Mouse (Mus musculus) midbrain, embryonic 11.5 days (tissue): Measurements from ENCODE around the gene Gm44511. TPM values are rescaled to one million over a fixed set of nuclear protein-coding genes. Genes with fewer than 3 reads are reported as not detected.

Experiments
- ATAC-seq: fragments of 200-750 bp; cut with Nextera tagmentation; 2 replicates; pipeline ENCODE4 v1.8.0; 2017; ENCODE audit warnings: moderate TSS enrichment, moderate library complexity; ENCODE audit not compliant: low FRiP score
- DNase-seq: peaks from one replicate; pipeline ENCODE4 v3.0.0; 2015; ENCODE audit warnings: low spot score; ENCODE audit errors: missing footprints
- H3K27ac ChIP-seq: fragments of 300-500 bp; sonication (generic); 2 replicates; pipeline ENCODE4 v1.5.1; 2014; ENCODE audit warnings: low read depth, low read length
- H3K27me3 ChIP-seq: fragments of 300-500 bp; sonication (generic); 2 replicates; pipeline ENCODE4 v1.6.1; 2014; ENCODE audit warnings: mild to moderate bottlenecking, low read length, moderate library complexity, mixed read lengths; ENCODE audit not compliant: control insufficient read depth, insufficient read depth
- H3K36me3 ChIP-seq: fragments of 300-500 bp; sonication (generic); 2 replicates; pipeline ENCODE4 v1.6.1; 2014; ENCODE audit warnings: mild to moderate bottlenecking, low read length, moderate library complexity, mixed read lengths; ENCODE audit not compliant: control insufficient read depth, insufficient read depth
- H3K4me1 ChIP-seq: fragments of 300-500 bp; sonication (generic); 2 replicates; pipeline ENCODE4 v1.6.1; 2014; ENCODE audit warnings: low read length; ENCODE audit not compliant: control insufficient read depth, insufficient read depth
- H3K4me2 ChIP-seq: fragments of 300-500 bp; sonication (generic); 2 replicates; pipeline ENCODE4 v1.6.1; 2014; ENCODE audit warnings: mild to moderate bottlenecking, moderate library complexity
- H3K4me3 ChIP-seq: fragments of 300-500 bp; sonication (generic); 2 replicates; pipeline ENCODE4 v1.5.1; 2014; ENCODE audit warnings: low read depth, low read length
- H3K9ac ChIP-seq: fragments of 300-500 bp; sonication (generic); 2 replicates; pipeline ENCODE4 v1.6.1; 2014; ENCODE audit warnings: low read length
- H3K9me3 ChIP-seq: fragments of 300-500 bp; sonication (generic); 2 replicates; pipeline ENCODE4 v1.6.1; 2016; ENCODE audit warnings: low read length; ENCODE audit not compliant: control insufficient read depth
- WGBS: fragments of 180-500 bp; shearing (Covaris S2); extraction: QIAGEN DNeasy Blood & Tissue Kit; methylation state at CpG from one replicate; pipeline ENCODE4 v1.1.7; 2014; 5-methylcytosine and 5-hydroxymethylcytosine counted together
- polyA plus RNA-seq: library from polyadenylated mRNA; unstranded; fragments of >200 nt; fragmentation: Nextera tagmentation; extraction: Ambion mirVana; gene quantifications from 2 replicates; pipeline ENCODE4 v1.2.1, GENCODE M21; 2014

Gm44511 gene
- polyA plus RNA-seq, 1 experiment from 2014 or later, result not detected

DNA sequence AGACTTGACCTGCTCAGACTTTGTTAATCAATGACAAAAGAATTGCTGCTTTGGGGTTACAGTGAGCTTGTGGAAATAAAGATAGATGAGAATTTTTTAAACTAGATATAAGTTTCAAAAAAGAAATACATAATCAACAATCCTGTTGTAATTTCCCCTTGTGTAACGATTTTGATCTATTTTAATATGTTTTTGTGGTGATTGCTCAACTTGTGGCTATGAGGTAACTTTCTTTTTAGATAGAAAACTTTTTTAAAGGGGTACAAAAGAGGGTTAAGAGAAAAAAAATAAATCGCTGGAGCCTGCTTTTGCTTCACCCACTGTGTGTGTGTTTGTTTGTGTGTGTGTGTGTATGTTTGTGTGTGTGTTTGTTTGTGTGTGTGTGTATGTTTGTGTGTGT lies 25.0 kb upstream of the Gm44511 start:
- DNase-seq, result peak; percentile 54
- no peak overlapping the region for H3K4me2 ChIP-seq
- H3K4me3 ChIP-seq, result no peak overlapping the region
- H3K27ac ChIP-seq, result no peak overlapping the region
- no peaks in the 10 kb centered on the region for H3K27me3 ChIP-seq
- no peaks in the 10 kb centered on the region for H3K36me3 ChIP-seq
- H3K4me1 ChIP-seq, result no peaks in the 10 kb centered on the region
- no peak for ATAC-seq
- H3K9ac ChIP-seq, result no peak overlapping the region
- 83% methylated on average over 2 of the region's 2 CpGs for WGBS
- H3K9me3 ChIP-seq, result no peaks in the 10 kb centered on the region

DNA sequence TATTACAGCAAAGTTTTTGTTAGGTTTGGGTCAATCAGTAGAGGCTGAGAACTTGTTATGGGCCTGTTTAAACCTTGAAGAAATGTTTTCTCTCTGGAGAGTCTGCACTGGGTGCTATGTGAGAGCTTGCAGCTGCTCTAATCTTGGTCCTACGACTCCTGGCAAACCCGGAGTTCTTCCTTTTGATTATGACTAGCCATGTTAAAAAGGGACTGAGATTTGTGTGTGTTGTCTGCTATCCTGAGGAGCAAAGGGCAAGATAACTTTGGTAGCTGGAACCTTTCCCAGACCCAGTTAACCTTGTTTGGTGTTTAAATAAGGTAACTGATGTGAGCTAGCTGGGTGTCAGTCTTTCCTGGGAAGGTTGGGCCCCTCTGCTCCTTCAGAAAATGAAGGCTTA lies 24.6 kb upstream of the Gm44511 start:
- WGBS, result 72% methylated on average over 2 of the region's 2 CpGs
- H3K9ac ChIP-seq, result no peak overlapping the region

GRCm38 (mm10) chr6:128849902-128850301 lies 23.8 kb upstream of the Gm44511 start:
- Histone ChIP-seq H3K4me1 (no peaks in the 10 kb centered on the region), H3K9me3 (no peaks in the 10 kb centered on the region), H3K4me2 (no peak overlapping the region), H3K9ac (no peak overlapping the region), H3K4me3 (no peak overlapping the region), H3K36me3 (no peaks in the 10 kb centered on the region), H3K27me3 (no peaks in the 10 kb centered on the region), H3K27ac (no peak overlapping the region)
- ATAC-seq, result 0 out of 2 replicates have a peak, but pooled peaks have one; percentile 17
- peak; percentile 94 for DNase-seq
- WGBS, result 55% methylated on average over 2 of the region's 2 CpGs

More for the DNA sequence above, 24.6 kb upstream of the Gm44511 start:
- no peaks in the 10 kb centered on the region for H3K9me3 ChIP-seq
- no peaks in the 10 kb centered on the region for H3K36me3 ChIP-seq
- no peaks in the 10 kb centered on the region for H3K4me1 ChIP-seq
- H3K4me2 ChIP-seq, result no peak overlapping the region
- no peak overlapping the region for H3K27ac ChIP-seq
- no peak overlapping the region for H3K4me3 ChIP-seq
- DNase-seq, result no peak
- ATAC-seq, result no peak
- H3K27me3 ChIP-seq, result no peaks in the 10 kb centered on the region

DNA sequence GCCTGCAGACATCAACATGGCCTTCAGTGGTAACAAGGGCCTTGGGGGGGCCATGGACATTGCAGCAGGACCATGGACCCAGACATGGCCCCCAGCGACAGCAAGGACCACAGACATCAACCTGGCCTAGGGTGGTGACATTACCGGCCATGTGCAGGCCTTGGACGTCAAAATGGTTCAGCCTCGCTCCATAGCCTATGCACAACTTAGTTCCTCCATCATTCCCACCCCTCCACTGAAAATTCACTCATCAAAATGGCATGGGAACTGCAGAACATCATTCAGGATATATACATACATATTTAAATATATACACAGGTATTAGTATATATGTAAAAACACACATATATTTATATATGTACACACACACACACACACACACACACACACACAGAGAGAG lies 21.3 kb upstream of the Gm44511 start:
- Histone ChIP-seq H3K27me3 (no peaks in the 10 kb centered on the region), H3K9ac (no peak overlapping the region), H3K36me3 (no peaks in the 10 kb centered on the region), H3K9me3 (no peaks in the 10 kb centered on the region), H3K4me3 (no peak overlapping the region), H3K27ac (no peak overlapping the region), H3K4me1 (no peaks in the 10 kb centered on the region; the same call in 1 of the 2 replicates), H3K4me2 (no peak overlapping the region)
- 93% methylated on average over 4 of the region's 4 CpGs for WGBS
- DNase-seq (peak; percentile 10), ATAC-seq (no peak)

- Histone ChIP-seq H3K36me3 (no peaks in the 10 kb centered on the region), H3K27me3 (no peaks in the 10 kb centered on the region), H3K9me3 (no peaks in the 10 kb centered on the region), H3K4me1 (peaks cover 3% of the 10 kb centered on the region), H3K4me3 (no peak overlapping the region), H3K9ac (no peak overlapping the region), H3K27ac (no peak overlapping the region), H3K4me2 (no peak overlapping the region)
- no peak for ATAC-seq
- WGBS, result 65% methylated on average over 6 of the region's 9 CpGs
- DNase-seq, result peak; percentile 53
These were observed 20.0 kb upstream of the Gm44511 start for GRCm38 (mm10) chr6:128845998-128846542.

GRCm38 (mm10) chr6:128845319-128845979 lies 19.3 kb upstream of the Gm44511 start:
- no peaks in the 10 kb centered on the region for H3K27me3 ChIP-seq
- ATAC-seq (peak; percentile 31), DNase-seq (peak; percentile 99)
- peaks cover 3% of the 10 kb centered on the region for H3K4me1 ChIP-seq
- WGBS, result 29% methylated on average over 7 of the region's 7 CpGs
- H3K27ac ChIP-seq, result no peak overlapping the region; the same call in 1 of the 2 replicates
- peak overlapping the region; percentile 4; the same call in 1 of the 2 replicates for H3K4me3 ChIP-seq
- no peak overlapping the region for H3K9ac ChIP-seq
- H3K36me3 ChIP-seq, result no peaks in the 10 kb centered on the region
- H3K4me2 ChIP-seq, result no peak overlapping the region
- H3K9me3 ChIP-seq, result no peaks in the 10 kb centered on the region

DNA sequence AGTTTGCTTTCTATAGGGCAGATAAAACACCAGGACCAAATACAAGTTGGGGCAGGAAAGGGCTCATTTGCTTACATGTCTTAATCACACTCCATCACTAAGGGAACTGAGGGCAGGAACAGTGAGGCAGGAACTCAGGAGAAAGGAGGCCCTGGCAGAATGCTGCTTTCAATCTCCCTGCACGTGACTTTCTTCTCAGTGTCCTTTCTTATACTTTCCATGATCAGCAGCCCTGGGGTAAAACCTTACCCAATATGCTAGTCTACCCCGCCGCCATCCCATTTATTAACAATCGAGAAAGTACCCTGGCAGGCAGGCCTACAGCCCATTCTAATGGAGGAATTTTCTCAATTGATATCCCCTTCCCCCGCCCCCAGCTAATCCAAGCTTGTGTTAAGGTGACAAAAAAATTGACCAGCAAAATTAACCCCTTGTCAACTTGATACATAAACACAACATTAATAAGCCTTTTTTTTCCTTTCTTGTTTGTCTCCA lies 18.5 kb upstream of the Gm44511 start:
- no peaks in the 10 kb centered on the region for H3K9me3 ChIP-seq
- ATAC-seq, result no peak
- H3K4me3 ChIP-seq, result no peak overlapping the region
- H3K27me3 ChIP-seq, result no peaks in the 10 kb centered on the region
- H3K27ac ChIP-seq, result no peak overlapping the region
- peaks cover 3% of the 10 kb centered on the region for H3K4me1 ChIP-seq
- 78% methylated on average over 5 of the region's 5 CpGs for WGBS
- no peaks in the 10 kb centered on the region for H3K36me3 ChIP-seq
- no peak for DNase-seq
- no peak overlapping the region for H3K9ac ChIP-seq
- H3K4me2 ChIP-seq, result no peak overlapping the region

GRCm38 (mm10) chr6:128844131-128844530 lies 18.0 kb upstream of the Gm44511 start:
- Histone ChIP-seq H3K9ac (no peak overlapping the region), H3K36me3 (no peaks in the 10 kb centered on the region), H3K27me3 (no peaks in the 10 kb centered on the region), H3K4me2 (peak overlapping the region; percentile 65; the same call in 1 of the 2 replicates), H3K4me1 (peaks cover 3% of the 10 kb centered on the region), H3K27ac (no peak overlapping the region), H3K4me3 (peak overlapping the region; percentile 79), H3K9me3 (no peaks in the 10 kb centered on the region)
- WGBS, result 34% methylated on average over 8 of the region's 8 CpGs
- no peak for DNase-seq
- no peak for ATAC-seq

DNA sequence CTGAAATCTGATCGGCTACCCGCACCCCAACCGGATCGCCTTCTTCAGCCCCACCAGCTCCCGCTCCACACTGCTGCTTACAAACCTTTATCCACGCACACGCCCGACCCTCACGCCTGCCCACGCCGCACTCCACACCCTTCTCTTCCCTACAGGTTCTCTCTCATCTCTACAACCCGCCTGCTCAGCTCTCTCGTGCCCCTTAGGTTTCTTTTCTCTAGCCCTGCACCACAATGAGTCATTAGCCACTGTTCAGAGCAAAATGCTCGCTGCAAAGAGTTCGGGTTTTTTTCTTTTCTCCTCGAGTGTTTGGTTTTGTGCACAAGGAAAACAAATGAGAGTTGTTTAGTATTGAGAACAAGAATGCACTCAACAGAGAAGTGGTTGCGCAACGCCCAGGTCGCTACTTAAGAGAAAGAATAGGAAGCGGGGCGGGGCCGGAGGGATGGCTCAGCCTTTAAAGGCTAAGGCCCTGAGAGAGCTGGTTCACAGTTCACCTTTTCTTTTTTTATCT lies 17.4 kb upstream of the Gm44511 start:
- no peaks in the 10 kb centered on the region for H3K27me3 ChIP-seq
- H3K4me1 ChIP-seq, result peaks cover 3% of the 10 kb centered on the region
- WGBS, result under 1% methylated on average over 22 of the region's 22 CpGs
- ATAC-seq, result peak; percentile 52
- H3K9me3 ChIP-seq, result no peaks in the 10 kb centered on the region
- peak; percentile 95 for DNase-seq
- peak overlapping the region; percentile 65 for H3K4me2 ChIP-seq
- no peaks in the 10 kb centered on the region for H3K36me3 ChIP-seq
- peak overlapping the region; percentile 79 for H3K4me3 ChIP-seq
- peak overlapping the region; percentile 80 for H3K27ac ChIP-seq
- peak overlapping the region; percentile 81 for H3K9ac ChIP-seq
